Mouse (Mus musculus) C2C12 (cell line): ENCODE measurements around the gene Adam17.

Source experiments
- CEBPB ChIP-seq: IDR thresholded peaks from one replicate; pipeline ENCODE4 v1.6.1; 2011; ENCODE audit warnings: low read depth, mild to moderate bottlenecking, control low read depth, moderate library complexity
- CTCF ChIP-seq: IDR thresholded peaks from one replicate; pipeline ENCODE4 v1.5.1; 2011; ENCODE audit not compliant: control insufficient read depth, insufficient read depth, insufficient read length
- FOSL1 ChIP-seq: IDR thresholded peaks from one replicate; pipeline ENCODE4 v1.8.0; 2011; ENCODE audit warnings: mild to moderate bottlenecking, low read length; ENCODE audit not compliant: poor library complexity, insufficient read depth, severe bottlenecking
- MAX ChIP-seq: IDR thresholded peaks from one replicate; pipeline ENCODE4 v1.6.1; 2011; ENCODE audit warnings: mild to moderate bottlenecking, control low read depth
- MYOD1 ChIP-seq: IDR thresholded peaks from one replicate; pipeline ENCODE4 v1.6.1; 2011; ENCODE audit warnings: low read depth; ENCODE audit not compliant: control insufficient read depth, insufficient read length
- MYOG ChIP-seq: IDR thresholded peaks from one replicate; pipeline ENCODE4 v1.6.1; 2011; ENCODE audit not compliant: control insufficient read depth, insufficient read length; ENCODE audit errors: extremely low read depth
- USF1 ChIP-seq: IDR thresholded peaks from one replicate; pipeline ENCODE4 v1.6.1; 2011; ENCODE audit warnings: low read depth, mild to moderate bottlenecking, control low read depth, moderate library complexity

DNA sequence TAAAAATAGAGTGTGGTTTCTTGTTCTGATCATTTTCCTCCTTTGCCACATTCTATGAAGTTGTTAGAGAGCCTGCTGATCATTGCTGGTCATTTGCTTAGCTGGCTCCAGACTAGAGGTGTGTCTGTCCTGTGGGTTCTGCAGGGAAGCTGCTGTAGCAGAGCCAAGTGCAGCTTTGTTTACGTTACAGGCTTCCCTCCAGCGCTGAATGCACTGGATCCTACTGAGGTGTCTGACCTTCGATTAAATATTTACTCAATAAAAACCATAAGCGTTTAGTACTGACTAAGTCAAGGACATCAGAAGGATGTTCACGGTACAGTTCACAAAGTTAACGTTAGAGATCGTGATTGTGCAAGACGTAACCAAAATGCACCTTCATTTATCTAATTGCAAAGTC lies 71.5 kb downstream of the Adam17 start:
- no peak for TF ChIP-seq CTCF
- TF ChIP-seq USF1, result no peak
- TF ChIP-seq MYOD1, result no peak
- no peak for TF ChIP-seq MYOG
- no peak for TF ChIP-seq CEBPB
- no peak for TF ChIP-seq MAX
- TF ChIP-seq FOSL1, result no peak
